Mouse (Mus musculus) myocyte (in vitro differentiated cells): ENCODE measurements around the gene Btbd16.

ENCODE experiments used
- CEBPB ChIP-seq: IDR thresholded peaks from 2 replicates; pipeline ENCODE4 v1.6.1; 2011; ENCODE audit warnings: mild to moderate bottlenecking, moderate library complexity; ENCODE audit not compliant: poor library complexity, insufficient read depth, severe bottlenecking
- E2F4 ChIP-seq: IDR thresholded peaks from one replicate; pipeline ENCODE4 v1.6.1; 2011; ENCODE audit warnings: mild to moderate bottlenecking, control low read depth, moderate library complexity; ENCODE audit not compliant: insufficient read depth
- MAX ChIP-seq: IDR thresholded peaks from one replicate; pipeline ENCODE4 v1.6.1; 2011; ENCODE audit warnings: low read depth, mild to moderate bottlenecking, control low read depth
- MYOD1 ChIP-seq, 3 experiments: IDR thresholded peaks; one replicate each; pipeline ENCODE4 v1.6.1; 2011; ENCODE audit warnings: control low read depth in 2 of 3, low read depth in 2 of 3, mild to moderate bottlenecking in 2 of 3, moderate library complexity in 1 of 3; ENCODE audit not compliant: insufficient read length in 2 of 3, control insufficient read depth in 1 of 3
- MYOG ChIP-seq, 3 experiments: IDR thresholded peaks; one replicate each; pipeline ENCODE4 v1.6.1; 2011; ENCODE audit warnings: control low read depth in 2 of 3, low read depth in 2 of 3, mild to moderate bottlenecking in 2 of 3; ENCODE audit not compliant: insufficient read length in 2 of 3, control insufficient read depth in 1 of 3, insufficient read depth in 1 of 3
- POLR2A ChIP-seq: IDR thresholded peaks from one replicate; pipeline ENCODE4 v1.6.1; 2011; ENCODE audit warnings: low read depth, mild to moderate bottlenecking, control low read depth, moderate library complexity; ENCODE audit not compliant: insufficient read length
- POLR2AphosphoS2 ChIP-seq: IDR thresholded peaks from one replicate; pipeline ENCODE4 v1.6.1; 2011; ENCODE audit warnings: low read depth, control low read depth; ENCODE audit not compliant: insufficient read length
- REST ChIP-seq: IDR thresholded peaks from one replicate; pipeline ENCODE4 v1.6.1; 2011; ENCODE audit warnings: mild to moderate bottlenecking, control low read depth, moderate library complexity; ENCODE audit not compliant: insufficient read depth, insufficient read length
- SRF ChIP-seq: IDR thresholded peaks from one replicate; pipeline ENCODE4 v1.6.1; 2011; ENCODE audit warnings: low read depth; ENCODE audit not compliant: control insufficient read depth, insufficient read length
- TCF12 ChIP-seq: IDR thresholded peaks from one replicate; pipeline ENCODE4 v1.6.1; 2011; ENCODE audit warnings: mild to moderate bottlenecking, control low read depth; ENCODE audit not compliant: poor library complexity, insufficient read depth, severe bottlenecking
- TCF3 ChIP-seq: IDR thresholded peaks from one replicate; pipeline ENCODE4 v1.6.1; 2011; ENCODE audit warnings: low read depth, control low read depth; ENCODE audit not compliant: insufficient read length
- USF1 ChIP-seq: IDR thresholded peaks from one replicate; pipeline ENCODE4 v1.6.1; 2011; ENCODE audit warnings: low read depth, mild to moderate bottlenecking, control low read depth, moderate library complexity

GRCm38 (mm10) chr7:130741099-130741498, 32.8 kb upstream of the Btbd16 start:
- TF ChIP-seq USF1 (no peak), POLR2A (no peak), MYOD1 (IDR thresholded peaks at IDR 0.05; ENCODE audit: control insufficient read depth in 1 of 3, insufficient read length in 2 of 3, low read depth in 2 of 3) (no peak), REST (no peak), MAX (no peak), E2F4 (no peak), CEBPB (no peak), MYOG (IDR thresholded peaks at IDR 0.05; ENCODE audit: control insufficient read depth in 1 of 3, insufficient read depth in 1 of 3, insufficient read length in 2 of 3, low read depth in 2 of 3) (no peak), TCF12 (no peak), POLR2AphosphoS2 (no peak), TCF3 (no peak), SRF (no peak)
